Mouse (Mus musculus) small intestine, adult 2 months (tissue): Measurements from ENCODE around the gene Farsa.

ENCODE experiments used
- CTCF ChIP-seq: fragments of 200-500 bp; IDR thresholded peaks from 2 replicates; pipeline ENCODE4 v1.5.1; 2012; ENCODE audit warnings: low read depth, mild to moderate bottlenecking, control low read depth, inconsistent platforms, low read length, moderate library complexity, mixed read lengths; ENCODE audit not compliant: insufficient replicate concordance, insufficient read length; ENCODE audit errors: extremely low read depth
- POLR2A ChIP-seq: fragments of 200-500 bp; IDR thresholded peaks from 2 replicates; pipeline ENCODE4 v1.6.1; 2012; ENCODE audit warnings: low read depth, mild to moderate bottlenecking, control low read depth, inconsistent platforms, low read length, moderate library complexity

DNA sequence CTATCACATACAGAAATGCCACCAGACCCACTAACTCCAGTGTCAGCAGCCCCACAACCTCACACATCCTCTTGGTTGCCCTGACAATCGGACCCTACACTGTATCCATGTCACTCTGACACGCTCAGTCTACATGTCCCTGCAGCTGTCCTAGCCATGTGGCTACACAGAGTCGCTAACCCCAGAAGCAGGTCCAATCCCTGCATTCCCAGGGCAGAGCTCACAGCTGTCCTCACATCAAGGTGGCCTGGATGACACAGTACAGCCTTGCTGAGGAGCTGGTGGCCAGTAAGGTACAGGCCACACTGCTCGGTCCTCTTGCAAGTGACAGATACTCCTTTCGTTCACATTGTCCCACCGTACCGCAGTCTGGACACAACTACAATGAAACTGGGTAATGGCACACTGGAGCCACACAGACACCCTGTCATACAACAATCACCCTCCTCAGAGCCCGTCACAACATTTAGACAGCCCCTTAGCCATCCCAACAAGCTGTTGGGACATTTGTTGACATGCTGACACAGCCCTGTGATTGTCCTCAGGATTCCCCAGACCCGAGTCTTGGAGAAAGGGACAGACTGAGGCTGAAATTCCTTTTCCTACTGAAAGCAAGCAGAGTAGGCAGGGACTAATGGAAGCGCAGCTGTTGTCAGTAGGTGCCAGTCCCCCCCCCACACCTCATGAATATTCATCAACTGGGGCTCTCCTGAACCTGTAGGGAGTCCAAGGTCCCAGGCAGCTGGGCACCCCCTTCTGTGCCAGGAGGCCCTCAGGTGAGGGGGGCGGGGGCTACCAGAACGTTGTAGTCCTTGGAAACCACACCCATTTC is 47.5 kb upstream of the Farsa start:
- no peak for TF ChIP-seq CTCF
- no peak for TF ChIP-seq POLR2A
